Mouse (Mus musculus) limb, embryonic 14.5 days (tissue): Measurements from ENCODE around the gene Recql. TPM values are rescaled to one million over a fixed set of nuclear protein-coding genes. Genes with fewer than 3 reads are reported as not detected.
"Not testable (repeated sequence)": the region's sequence is repeated elsewhere in the genome, so short reads cannot be mapped to it uniquely, and the experiment has no call there.

Experiments
- ATAC-seq: fragments of 200-750 bp; cut with Nextera tagmentation; 2 replicates; pipeline ENCODE4 v1.8.0; 2017; ENCODE audit warnings: low read depth, moderate number of reproducible peaks, moderate TSS enrichment; ENCODE audit not compliant: low FRiP score
- DNase-seq: peaks from one replicate; pipeline ENCODE4 v3.0.0-alpha.2; 2015; ENCODE audit warnings: low spot score
- H3K27ac ChIP-seq: fragments of 300-500 bp; sonication (generic); replicated peaks from 2 replicates; pipeline ENCODE4 v1.5.1; 2014; ENCODE audit warnings: low read depth, mild to moderate bottlenecking, low read length, moderate library complexity, mixed read lengths
- H3K27me3 ChIP-seq: fragments of 300-500 bp; sonication (generic); 2 replicates; pipeline ENCODE4 v1.6.1; 2014; ENCODE audit warnings: low read length, mixed read lengths; ENCODE audit not compliant: control insufficient read depth, insufficient read depth
- H3K36me3 ChIP-seq: fragments of 300-500 bp; sonication (generic); 2 replicates; pipeline ENCODE4 v1.6.1; 2014; ENCODE audit warnings: mild to moderate bottlenecking, low read length, moderate library complexity, mixed read lengths; ENCODE audit not compliant: control insufficient read depth, insufficient read depth
- H3K4me1 ChIP-seq: fragments of 300-500 bp; sonication (generic); 2 replicates; pipeline ENCODE4 v1.6.1; 2014; ENCODE audit warnings: antibody characterized with exemption, low read length, mixed read lengths; ENCODE audit not compliant: control insufficient read depth, insufficient read depth
- H3K4me2 ChIP-seq: fragments of 300-500 bp; sonication (generic); replicated peaks from 2 replicates; pipeline ENCODE4 v1.6.1; 2014; ENCODE audit warnings: low read depth, mild to moderate bottlenecking, low read length, moderate library complexity; ENCODE audit not compliant: severe bottlenecking
- H3K4me3 ChIP-seq: fragments of 300-500 bp; sonication (generic); replicated peaks from 2 replicates; pipeline ENCODE4 v1.5.1; 2014; ENCODE audit warnings: low read length
- H3K9ac ChIP-seq: fragments of 300-500 bp; sonication (generic); 2 replicates; pipeline ENCODE4 v1.6.1; 2014; ENCODE audit warnings: mild to moderate bottlenecking, low read depth, low read length, moderate library complexity; ENCODE audit not compliant: severe bottlenecking
- H3K9me3 ChIP-seq: fragments of 300-500 bp; sonication (generic); 2 replicates; pipeline ENCODE4 v1.6.1; 2016; ENCODE audit warnings: low read length; ENCODE audit not compliant: control insufficient read depth
- POLR2A ChIP-seq: fragments of 200-500 bp; IDR thresholded peaks from 2 replicates; pipeline ENCODE4 v1.8.0; 2012; ENCODE audit warnings: inconsistent platforms, mild to moderate bottlenecking, moderate library complexity, borderline replicate concordance; ENCODE audit not compliant: insufficient read depth, insufficient read length; ENCODE audit errors: extremely low read depth
- whole genome bisulfite sequencing: fragments of 180-500 bp; shearing (Covaris S2); extraction: QIAGEN DNeasy Blood & Tissue Kit; methylation state at CpG from one replicate; pipeline ENCODE4 v1.1.7; 2014; 5-methylcytosine and 5-hydroxymethylcytosine counted together
- polyA plus RNA-seq, 2 experiments: library from polyadenylated mRNA; depleted of rRNA in 1 of 2; stranded (reverse) in 1 of 2; unstranded in 1 of 2; fragments of >200 nt; fragmentation: Nextera tagmentation in 1 of 2; extraction: Ambion mirVana in 1 of 2; gene quantifications; 2 replicates each; pipeline versions ENCODE4 v1.2.1 to v1.2.3; 2012 to 2014

Recql gene
- polyA plus RNA-seq, 2 experiments: 23.9 to 26.7 TPM

- no peak overlapping the region for H3K4me2 ChIP-seq
- H3K36me3 ChIP-seq: peaks cover 47% of the 10 kb centered on the region
- 89% methylated on average over 10 of the region's 10 CpGs for WGBS
- H3K4me1 ChIP-seq: no peaks in the 10 kb centered on the region
- no peak for ATAC-seq
- TF ChIP-seq POLR2A: no peak
- no peaks in the 10 kb centered on the region for H3K9me3 ChIP-seq
- no peaks in the 10 kb centered on the region for H3K27me3 ChIP-seq
- H3K4me3 ChIP-seq: no peak overlapping the region
- no peak overlapping the region for H3K9ac ChIP-seq
- no peak overlapping the region for H3K27ac ChIP-seq
- no peak for DNase-seq
Measured at GRCm38 (mm10) chr6:142366473-142367018, 20.3 kb downstream of the Recql start.

DNA sequence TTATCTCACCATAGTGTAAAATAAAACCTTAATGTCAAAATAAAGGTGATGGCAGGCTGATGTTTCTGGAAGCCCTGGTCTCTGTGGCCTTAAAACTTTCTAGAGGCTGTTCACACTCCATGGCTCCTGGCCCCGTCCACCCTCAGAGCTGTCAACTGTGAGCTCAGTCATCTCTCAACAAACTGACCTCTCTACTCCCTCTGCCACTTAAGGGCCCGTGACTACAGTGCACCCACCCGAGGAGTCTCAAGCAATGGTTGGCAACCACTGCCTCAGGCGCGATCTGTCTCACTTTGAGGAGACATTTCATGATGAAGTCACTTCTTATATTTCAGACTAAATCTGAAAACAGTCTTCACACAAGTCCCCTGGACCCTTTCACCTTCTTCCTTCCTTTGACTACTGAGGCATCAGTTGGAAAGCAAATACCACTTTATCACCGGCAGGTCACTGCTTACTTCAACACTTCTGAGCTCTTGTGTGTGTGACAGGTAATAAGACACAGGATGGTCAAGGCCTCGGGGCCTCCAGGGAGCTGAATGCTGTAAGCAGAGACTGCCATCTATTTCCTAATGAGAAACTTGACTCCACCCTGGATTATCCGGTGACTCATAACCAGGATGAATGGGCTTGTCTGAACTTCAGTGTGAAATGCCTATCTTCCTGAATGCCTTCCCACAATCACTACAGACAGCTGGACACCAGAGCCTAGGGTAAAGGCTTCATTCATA is 21.0 kb downstream of the Recql start:
- WGBS: 82% methylated on average over 8 of the region's 8 CpGs
- no peaks in the 10 kb centered on the region for H3K4me1 ChIP-seq
- ATAC-seq: no peak
- H3K4me2 ChIP-seq: no peak overlapping the region
- no peaks in the 10 kb centered on the region for H3K27me3 ChIP-seq
- H3K27ac ChIP-seq: no peak overlapping the region
- peaks cover 52% of the 10 kb centered on the region for H3K36me3 ChIP-seq
- no peak overlapping the region for H3K9ac ChIP-seq
- H3K9me3 ChIP-seq: no peaks in the 10 kb centered on the region
- TF ChIP-seq POLR2A: no peak
- no peak for DNase-seq
- H3K4me3 ChIP-seq: no peak overlapping the region

GRCm38 (mm10) chr6:142363019-142363576 is 23.8 kb downstream of the Recql start:
- DNase-seq: no peak

GRCm38 (mm10) chr6:142362036-142362435 is 24.9 kb downstream of the Recql start:
- DNase-seq: no peak
- Histone ChIP-seq H3K36me3 (peaks cover 69% of the 10 kb centered on the region), H3K27me3 (no peaks in the 10 kb centered on the region), H3K4me2 (no peak overlapping the region), H3K9me3 (no peaks in the 10 kb centered on the region), H3K4me1 (no peaks in the 10 kb centered on the region), H3K9ac (no peak overlapping the region), H3K27ac (no peak overlapping the region), H3K4me3 (no peak overlapping the region)
- WGBS: 93% methylated on average over 6 of the region's 6 CpGs
- no peak for ATAC-seq
- no peak for TF ChIP-seq POLR2A

More at GRCm38 (mm10) chr6:142363019-142363576, 23.8 kb downstream of the Recql start:
- Histone ChIP-seq H3K9me3 (no peaks in the 10 kb centered on the region), H3K4me3 (no peak overlapping the region), H3K4me1 (no peaks in the 10 kb centered on the region), H3K9ac (no peak overlapping the region), H3K36me3 (peaks cover 68% of the 10 kb centered on the region), H3K27me3 (no peaks in the 10 kb centered on the region), H3K27ac (no peak overlapping the region), H3K4me2 (no peak overlapping the region)
- peak; percentile 20; the same call in 1 of the 2 replicates for ATAC-seq
- TF ChIP-seq POLR2A: no peak
- 65% methylated on average over 9 of the region's 9 CpGs for WGBS

DNA sequence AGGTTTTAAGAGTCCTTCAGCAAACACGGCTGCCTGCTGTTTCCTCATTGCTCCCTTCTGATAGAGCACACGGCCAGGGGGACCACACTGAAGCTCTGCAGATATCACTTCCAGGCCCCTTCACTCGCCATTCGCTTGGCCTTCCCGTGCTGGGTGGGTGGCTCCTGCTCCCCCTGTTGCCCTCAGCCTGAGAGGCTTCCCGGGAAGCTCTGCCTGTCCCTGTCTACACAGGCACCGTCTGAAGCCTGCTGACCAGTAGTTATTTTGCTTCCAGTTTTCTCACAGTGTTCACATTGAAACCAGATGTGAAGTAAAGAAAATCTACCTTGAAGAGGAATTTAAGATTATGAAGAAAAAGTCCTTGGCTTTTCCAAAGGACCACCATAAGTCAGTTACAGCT is 29.8 kb downstream of the Recql start:
- Histone ChIP-seq H3K9ac (no peak overlapping the region), H3K36me3 (peaks cover 46% of the 10 kb centered on the region), H3K27me3 (no peaks in the 10 kb centered on the region), H3K4me3 (no peak overlapping the region), H3K27ac (no peak overlapping the region), H3K4me2 (no peak overlapping the region), H3K4me1 (no peaks in the 10 kb centered on the region), H3K9me3 (no peaks in the 10 kb centered on the region)
- no peak for TF ChIP-seq POLR2A
- DNase-seq (no peak), ATAC-seq (no peak)
- 59% methylated on average over 7 of the region's 7 CpGs for WGBS

DNA sequence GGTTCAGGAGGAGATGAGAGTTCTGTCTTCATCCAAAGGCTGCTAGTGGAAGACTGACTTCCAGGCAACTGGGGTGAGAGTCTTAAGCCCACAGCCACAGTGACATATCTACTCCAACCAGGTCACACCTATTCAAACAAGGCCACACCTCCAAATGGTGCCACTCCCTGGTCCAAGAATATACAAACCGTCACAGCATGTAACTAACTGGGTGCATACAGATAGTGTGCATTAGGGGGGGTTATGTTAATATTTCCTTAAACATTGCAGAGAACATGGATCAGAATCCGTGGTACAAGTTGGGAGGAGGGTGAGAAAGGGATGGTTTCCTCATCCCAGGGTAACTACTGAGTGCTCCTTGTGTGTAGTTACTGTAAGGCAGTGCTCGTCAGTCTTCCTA is 34.8 kb downstream of the Recql start:
- 89% methylated on average over 3 of the region's 3 CpGs for whole genome bisulfite sequencing
- H3K9me3 ChIP-seq: not testable (repeated sequence)

More for the DNA sequence above, 34.8 kb downstream of the Recql start:
- not testable (repeated sequence) for DNase-seq, H3K4me2 ChIP-seq, H3K4me1 ChIP-seq, H3K4me3 ChIP-seq, H3K27ac ChIP-seq, H3K27me3 ChIP-seq, H3K9ac ChIP-seq, ATAC-seq
- peaks cover 33% of the 10 kb centered on the region for H3K36me3 ChIP-seq
